Mouse (Mus musculus) T-helper 2 cell (primary cell): Measurements from ENCODE around the gene Sptssb.

Experiments used
- in situ Hi-C: fragments of 300-600 bp; cut with MboI, MseI; formaldehyde crosslinking; loops from one replicate; pipeline ENCODE4 v1.15.1; 2025; ENCODE audit warnings: high pct_unique_total_duplicates

The Sptssb gene

GRCm38 (mm10) chr3:69859858-69860588 is at the start of gene Sptssb:
TSS of gene Sptssb (minus strand) at chr3:69859940.
- in situ Hi-C loops, result no loop called here

- in situ Hi-C loops, result loop anchor here (5.0 to 25.0 kb wide), 2 partner anchors 156 to 471 kb away; no protein-coding TSS in a partner anchor
Observed at GRCm38 (mm10) chr3:69908074-69908473, 48.3 kb upstream of the Sptssb start.

GRCm38 (mm10) chr3:69907564-69907963 is 47.8 kb upstream of the Sptssb start:
- in situ Hi-C loops, result loop anchor here (5.0 to 25.0 kb wide), 2 partner anchors 155 to 470 kb away; no protein-coding TSS in a partner anchor

- in situ Hi-C loops, result loop anchor here (5.0 to 25.0 kb wide), 2 partner anchors 466 to 646 kb away; no protein-coding TSS in a partner anchor
Observed at GRCm38 (mm10) chr3:69902787-69903477, 43.2 kb upstream of the Sptssb start.

- in situ Hi-C loops, result loop anchor here (5.0 to 25.0 kb wide), 2 partner anchors 465 to 645 kb away; no protein-coding TSS in a partner anchor
Observed at GRCm38 (mm10) chr3:69902382-69902781, 42.6 kb upstream of the Sptssb start.

GRCm38 (mm10) chr3:69901874-69902381 is 42.2 kb upstream of the Sptssb start:
- in situ Hi-C loops, result loop anchor here (5.0 to 25.0 kb wide), 2 partner anchors 465 to 645 kb away; no protein-coding TSS in a partner anchor

- in situ Hi-C loops, result loop anchor here (5.0 to 25.0 kb wide), 2 partner anchors 463 to 643 kb away; no protein-coding TSS in a partner anchor
Observed at GRCm38 (mm10) chr3:69900335-69900734, 40.6 kb upstream of the Sptssb start.

GRCm38 (mm10) chr3:69897917-69898594 is 38.3 kb upstream of the Sptssb start:
- in situ Hi-C loops, result no loop called here

GRCm38 (mm10) chr3:69895516-69895915 is 35.8 kb upstream of the Sptssb start:
- in situ Hi-C loops, result no loop called here

GRCm38 (mm10) chr3:69892187-69893094 is 32.7 kb upstream of the Sptssb start:
- in situ Hi-C loops, result no loop called here

- in situ Hi-C loops, result no loop called here
Observed at GRCm38 (mm10) chr3:69885866-69886265, 26.1 kb upstream of the Sptssb start.

- in situ Hi-C loops, result no loop called here
Observed at GRCm38 (mm10) chr3:69883710-69884109, 24.0 kb upstream of the Sptssb start.

GRCm38 (mm10) chr3:69877538-69877937 is 17.8 kb upstream of the Sptssb start:
- in situ Hi-C loops, result no loop called here

GRCm38 (mm10) chr3:69874721-69875120 is 15.0 kb upstream of the Sptssb start:
- in situ Hi-C loops, result no loop called here

- in situ Hi-C loops, result no loop called here
Observed at GRCm38 (mm10) chr3:69872661-69873327, 13.1 kb upstream of the Sptssb start.

- in situ Hi-C loops, result no loop called here
Observed at GRCm38 (mm10) chr3:69871174-69871573, 11.4 kb upstream of the Sptssb start.

- in situ Hi-C loops, result no loop called here
Observed at GRCm38 (mm10) chr3:69869702-69870101, 10.0 kb upstream of the Sptssb start.

GRCm38 (mm10) chr3:69861789-69862395 is 2.2 kb upstream of the Sptssb start:
- in situ Hi-C loops, result no loop called here
